Comparison of ENCODE assay signal across 18 mouse cellular contexts in genomic region chr7:88285276-88285675, GRCm38 (mm10). TPM values are rescaled to one million over a fixed set of nuclear protein-coding genes. Genes with fewer than 3 reads are reported as not detected.
A peak's percentile ranks its signal among the peaks of the same experiment; 100 is the strongest.
DNase-seq lines count a peak whose midpoint lies in the region; TF ChIP-seq lines count a peak whose summit lies in the region.
"Had no signal": no experiment of that assay in that cellular context is flagged by ENCODE, and none has a peak within 500 bp of the region (broad histone marks: within the 10 kb centered on the region; RNA-seq: fewer than 3 reads in every experiment).

No protein-coding gene starts in this region.

- TF ChIP-seq POLR2A in spleen, adult 2 months (IDR thresholded peaks at IDR 0.05; ENCODE audit: low read depth, low read length): no peak

- peak overlapping the region; percentile 72; the same call in 1 of the 2 replicates for H3K27ac ChIP-seq in spleen, adult 2 months (ENCODE audit: insufficient read depth, low read length)
- H3K27ac ChIP-seq: embryonic facial prominence, embryonic 10.5 days; embryonic facial prominence, embryonic 12.5 days; forebrain, embryonic 13.5 days; forebrain, embryonic 15.5 days had no signal

- peaks cover 12% of the 10 kb centered on the region for H3K4me1 ChIP-seq in spleen, adult 2 months (ENCODE audit: control insufficient read depth, insufficient read depth, insufficient read length)
- H3K4me1 ChIP-seq: embryonic facial prominence, embryonic 12.5 days; forebrain, embryonic 13.5 days; forebrain, embryonic 15.5 days had no signal

- H3K36me3 ChIP-seq in spleen, adult 2 months (ENCODE audit: control insufficient read depth, insufficient read depth, low read length): peaks cover 27% of the 10 kb centered on the region
- H3K36me3 ChIP-seq in splenic B cell, adult 2 months (ENCODE audit: control insufficient read depth, insufficient read depth, low read length, poor library complexity, severe bottlenecking): peaks cover 10% of the 10 kb centered on the region
- H3K36me3 ChIP-seq: embryonic facial prominence, embryonic 10.5 days; embryonic facial prominence, embryonic 12.5 days; forebrain, embryonic 15.5 days had no signal

- no peak overlapping the region; the same call in 1 of the 2 replicates for H3K4me3 ChIP-seq in spleen, adult 2 months (ENCODE audit: extremely low read depth, insufficient read depth, insufficient read length)
- H3K4me3 ChIP-seq: embryonic facial prominence, embryonic 10.5 days; embryonic facial prominence, embryonic 12.5 days; forebrain, embryonic 13.5 days; forebrain, embryonic 15.5 days had no signal

- DNase-seq in spleen, adult 2 months (ENCODE audit: low read depth in 1 of 2, low spot score in 2 of 2): peak in 1 of 2 experiments; percentile 36
- no peak for DNase-seq in spleen, postnatal 14 days (ENCODE audit: low spot score in 2 of 2)
- DNase-seq in A20 (ENCODE audit: low read depth, low spot score): peak; percentile 41
- DNase-seq in splenic B cell, adult 2 months (ENCODE audit: low read depth, low spot score): peak; percentile 72
- DNase-seq in cerebellum, postnatal 14 days: no peak
- DNase-seq: adrenal gland, adult 2 months; adrenal gland, postnatal 10 days; adrenal gland, postnatal 25 days; cerebellum, adult 11 months; cerebellum, adult 18-20 months; cerebellum, adult 8-10 months; cerebellum, adult 9-11 months; cerebellum, postnatal 25 days; forebrain, postnatal 0 days had no signal

- 34% methylated on average over 3 of the region's 3 CpGs for WGBS in spleen, adult 2 months

- no peak for TF ChIP-seq CTCF in spleen, adult 2 months (IDR thresholded peaks at IDR 0.05; ENCODE audit: extremely low read depth, insufficient read depth, insufficient read length, insufficient replicate concordance)

- H3K27me3 ChIP-seq in spleen, adult 2 months (ENCODE audit: control insufficient read depth, insufficient read depth, low read length): no peaks in the 10 kb centered on the region
- H3K27me3 ChIP-seq in splenic B cell, adult 2 months (ENCODE audit: control insufficient read depth, insufficient read depth, low read length, poor library complexity, severe bottlenecking): no peaks in the 10 kb centered on the region
- H3K27me3 ChIP-seq: embryonic facial prominence, embryonic 12.5 days; forebrain, embryonic 13.5 days; forebrain, embryonic 15.5 days had no signal

RNA-seq across cellular contexts. Expression of gene Ctsc, which starts 7.4 kb away (rescaled TPM):
- polyA plus RNA-seq in spleen, adult 2 months (2012; rRNA removed): 136 and 137 TPM in 2 replicates

Comparison
In these comparisons a context has a peak if more than half of its experiments do, and no peak if none do; other contexts are left out.
1. DNase-seq: peak in A20 (single experiment) and splenic B cell, adult 2 months (single experiment); none in spleen, postnatal 14 days (0 of 2) and cerebellum, postnatal 14 days (0 of 2).